In the genomic region with DNA sequence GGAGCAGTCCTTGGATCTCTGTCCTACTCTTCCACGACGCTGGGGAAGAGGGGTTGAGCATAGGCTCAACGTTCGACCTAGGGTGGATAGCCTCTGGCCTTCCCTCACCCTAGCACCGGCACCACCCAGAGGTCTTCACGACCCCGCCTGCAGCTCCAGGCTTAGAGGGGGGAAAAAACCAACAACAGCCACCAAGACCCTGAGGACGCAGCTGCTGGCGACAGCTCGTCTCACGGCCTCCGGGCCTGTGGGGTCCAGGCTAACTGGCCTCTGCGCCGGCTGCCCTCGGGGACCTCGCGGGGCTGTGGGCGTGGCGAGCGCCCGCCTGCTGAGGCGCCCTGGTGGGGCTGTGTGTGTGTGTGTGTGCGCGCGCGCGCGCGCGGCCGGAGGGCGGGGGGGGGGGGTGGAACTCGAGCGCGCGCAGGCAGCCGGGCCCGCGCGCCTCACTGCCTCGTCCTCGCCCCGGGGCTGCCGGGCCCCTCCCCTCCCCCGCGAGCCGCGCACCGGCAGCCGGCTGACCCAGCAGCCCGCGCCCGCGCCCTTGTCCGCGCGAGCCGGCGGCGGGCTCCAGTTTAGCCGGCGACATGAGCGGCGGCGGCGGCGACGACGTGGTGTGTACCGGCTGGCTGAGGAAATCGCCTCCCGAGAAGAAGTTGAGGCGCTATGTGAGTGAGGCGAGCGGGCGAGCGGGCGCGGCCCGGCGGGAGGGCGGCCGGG, we compare ENCODE assay signal across 8 mouse cellular contexts. TPM values are rescaled to one million over a fixed set of nuclear protein-coding genes. Genes with fewer than 3 reads are reported as not detected.
DNase-seq lines count a peak whose midpoint lies in the region.

A gene (plus strand): TSS at position 345 of the 717 bp plus-strand sequence.

- peak; percentile 75 for DNase-seq in MN1 (ENCODE audit: low spot score)
- peak; percentile 38 for DNase-seq in cerebellum, adult 8-10 months
- DNase-seq in forelimb bud, embryonic 11.5 days (ENCODE audit: low read depth, low spot score), result peak; percentile 59
- peak; percentile 85 for DNase-seq in heart, postnatal 4 days
- DNase-seq in layer of hippocampus, postnatal 10 days (ENCODE audit: low spot score in 2 of 2), result peak; percentile 54 to 81
- peak; percentile 87 for DNase-seq in lung, postnatal 10 days
- DNase-seq in ovary, postnatal 14 days (ENCODE audit: low spot score), result peak; percentile 59
- DNase-seq in thymus, postnatal 25 days, result peak; percentile 56

RNA-seq across cellular contexts. Expression of the gene that starts here (rescaled TPM):
- total RNA-seq in heart, postnatal 4 days (2021), result 10 to 100 TPM; 26.6 to 27.4 TPM
- 10 to 100 TPM; 17.9 to 20.2 TPM for total RNA-seq in layer of hippocampus, postnatal 10 days (2021)

Comparison
In these comparisons a context has a peak if more than half of its experiments do, and no peak if none do; other contexts are left out.
1. Peak in every context shown above with its lines: DNase-seq.